Mouse (Mus musculus) embryo, embryonic 11.5 days (tissue): Measurements from ENCODE around the gene Stk40.
A peak's percentile ranks its signal among the peaks of the same experiment; 100 is the strongest.

Source experiments
- DNase-seq: peaks from one replicate; pipeline ENCODE4 v3.0.0-alpha.2; 2012; ENCODE audit warnings: low read depth, low spot score

Stk40 gene

GRCm38 (mm10) chr4:126097711-126098253 lies 6.0 kb upstream of the Stk40 start:
- DNase-seq: no peak

DNA sequence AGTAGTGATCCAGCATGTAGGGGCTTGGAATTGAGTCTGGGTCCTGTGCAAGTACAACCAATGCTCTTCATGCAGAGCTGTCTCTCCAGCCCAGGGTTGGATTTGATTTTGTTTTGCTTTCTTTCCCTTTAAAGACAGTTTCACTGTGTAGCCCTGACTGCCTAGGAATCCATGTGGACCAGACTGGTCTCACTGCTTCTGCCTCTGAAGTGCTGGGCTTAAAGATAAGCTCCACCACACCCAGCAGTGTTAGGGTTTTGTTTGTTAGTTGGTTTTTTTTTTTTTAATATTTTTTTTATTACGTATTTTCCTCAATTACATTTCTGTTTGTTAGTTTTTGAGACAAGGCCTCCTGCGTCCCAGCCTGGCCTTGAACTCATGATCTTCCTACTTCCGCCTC lies 4.4 kb upstream of the Stk40 start:
- no peak for DNase-seq

GRCm38 (mm10) chr4:126100764-126101163 lies 3.0 kb upstream of the Stk40 start:
- DNase-seq: no peak

GRCm38 (mm10) chr4:126102061-126102841 lies 1.5 kb upstream of the Stk40 start:
- no peak for DNase-seq

- peak; percentile 43 for DNase-seq
These were observed 638 bp upstream of the Stk40 start for GRCm38 (mm10) chr4:126103057-126103581.

DNA sequence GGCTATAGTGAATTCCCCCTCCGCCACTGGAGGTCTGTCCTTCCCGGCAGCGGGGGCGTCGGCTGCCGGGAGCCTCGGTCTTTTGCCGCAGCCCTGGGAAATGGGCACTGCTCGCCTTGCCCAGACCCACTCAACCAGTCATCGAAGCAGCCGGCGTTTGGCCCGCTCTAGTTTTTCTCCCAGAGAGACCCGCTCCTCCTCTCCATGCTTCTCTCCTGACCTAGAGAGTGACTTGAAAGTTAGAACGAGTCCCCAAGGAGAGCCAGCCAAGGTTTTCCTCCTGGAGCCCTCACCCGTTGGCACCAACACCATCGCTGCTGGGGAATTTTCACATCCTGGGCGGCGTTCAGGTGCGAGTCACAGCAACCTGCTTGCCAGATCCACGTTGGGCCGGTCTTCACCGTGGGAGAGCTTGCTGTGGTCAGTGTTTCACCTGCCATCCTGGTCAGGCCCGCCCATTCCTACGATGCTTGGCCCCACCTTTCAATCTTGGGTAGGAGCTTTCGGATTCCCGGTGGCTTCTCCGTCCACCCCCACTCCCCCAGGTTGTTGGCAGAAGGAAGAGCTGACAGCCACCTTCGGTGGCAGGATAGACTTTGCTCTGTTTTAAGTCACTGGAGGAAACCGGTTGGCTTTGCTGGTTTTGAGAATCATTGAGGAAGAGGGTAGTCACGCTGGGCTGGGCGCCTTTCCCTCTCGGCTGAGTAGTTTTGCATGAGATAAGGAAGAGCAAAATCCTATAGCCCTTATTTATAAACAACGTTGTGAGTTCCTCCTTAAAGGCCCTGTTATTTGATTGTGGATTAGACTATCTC lies 711 bp downstream of the Stk40 start:
- no peak for DNase-seq

- DNase-seq: no peak
These were observed 1.5 kb downstream of the Stk40 start for GRCm38 (mm10) chr4:126105131-126105783.

DNA sequence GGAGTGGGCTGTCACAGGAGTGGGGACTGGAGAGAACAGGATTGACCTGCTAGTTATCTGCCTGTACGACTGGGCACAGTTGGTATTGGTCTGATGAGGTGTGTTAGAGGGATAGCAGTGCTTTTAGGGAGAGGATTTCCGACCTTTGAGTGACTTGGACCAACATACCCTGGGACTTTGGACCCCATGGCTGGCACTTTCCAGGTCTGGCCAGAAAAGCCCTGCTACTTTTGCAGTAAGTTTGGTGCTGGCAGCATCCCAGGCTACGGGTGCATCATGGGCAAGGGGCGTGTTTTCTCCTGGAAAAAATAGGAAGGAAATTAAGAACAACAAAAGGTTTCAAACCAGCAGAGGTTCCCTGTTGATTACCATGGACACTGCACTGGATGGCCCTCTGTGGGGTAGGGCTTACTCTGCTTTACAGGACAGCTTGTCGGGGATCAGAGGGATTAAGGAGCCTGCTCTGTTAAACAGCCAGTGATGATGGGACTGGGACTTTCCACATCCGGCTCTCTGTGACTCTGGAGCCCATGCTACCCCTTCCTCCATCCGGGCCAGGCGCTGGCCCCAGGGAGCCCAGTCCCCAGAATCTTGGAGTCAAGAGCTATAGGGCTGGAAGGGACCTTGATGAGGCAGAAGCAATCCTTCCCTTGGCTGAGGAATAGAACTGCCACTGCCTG lies 4.4 kb downstream of the Stk40 start:
- no peak for DNase-seq

GRCm38 (mm10) chr4:126109613-126110373 lies 6.0 kb downstream of the Stk40 start:
- no peak for DNase-seq

DNA sequence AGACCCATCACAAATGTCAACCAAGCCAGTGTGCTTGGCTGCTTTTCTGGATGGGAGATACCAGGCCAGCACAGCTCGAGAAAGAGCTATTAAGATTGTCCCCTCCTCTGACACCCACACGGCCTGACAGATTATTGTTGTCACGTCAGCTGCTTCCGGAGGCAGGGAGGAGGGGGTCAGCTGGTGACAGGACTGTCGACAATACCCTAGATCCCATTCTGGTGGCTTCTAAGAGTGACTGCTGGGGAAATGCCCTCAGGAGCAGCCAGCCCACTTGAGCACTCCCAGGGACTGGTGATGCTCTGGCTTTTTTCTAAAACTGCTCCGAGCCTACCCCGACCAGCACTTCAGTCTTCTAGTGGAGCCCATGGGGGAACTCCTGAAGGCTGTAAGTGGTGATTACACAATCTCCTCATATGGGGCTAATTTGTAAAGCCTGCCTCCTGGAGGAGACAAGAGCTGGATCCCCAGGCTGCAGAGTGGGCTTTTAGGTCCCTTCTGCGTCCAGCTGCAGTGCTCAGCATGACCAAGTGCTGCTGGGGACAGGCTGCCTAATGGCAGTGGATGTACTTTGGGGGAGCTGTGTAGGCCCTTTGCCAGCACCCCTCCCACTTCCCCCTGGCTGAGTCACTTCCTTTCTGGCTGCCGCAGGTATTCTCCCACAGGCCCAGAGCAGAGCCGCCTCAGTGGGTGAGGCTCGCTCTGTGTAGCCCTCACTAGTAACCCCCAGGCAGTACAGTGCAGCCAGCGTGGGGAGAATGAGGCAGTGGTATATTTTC lies 6.8 kb downstream of the Stk40 start:
- DNase-seq: no peak

DNA sequence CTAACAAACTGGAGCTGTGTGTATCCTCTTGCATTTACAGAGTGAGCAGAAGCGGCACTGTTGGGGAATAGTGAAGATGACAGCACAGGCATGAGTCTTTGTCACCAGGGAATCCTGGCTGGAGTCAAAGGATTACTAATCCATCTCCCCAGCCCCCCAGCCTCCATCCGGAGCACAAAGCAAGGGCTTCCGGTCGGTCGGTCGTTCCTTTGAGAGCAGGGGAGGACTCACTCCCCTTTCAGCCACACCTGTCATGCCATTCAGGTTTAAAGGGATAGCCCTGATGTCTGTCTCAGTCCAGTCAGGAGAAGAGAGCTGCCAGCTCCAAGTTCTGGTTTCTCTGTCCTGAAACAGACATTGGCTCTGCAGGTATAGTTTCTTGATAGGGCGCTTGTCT lies 7.4 kb downstream of the Stk40 start:
- DNase-seq: no peak

- no peak for DNase-seq
These were observed 9.5 kb downstream of the Stk40 start for GRCm38 (mm10) chr4:126113243-126113642.

- DNase-seq: no peak
These were observed 10.2 kb downstream of the Stk40 start for GRCm38 (mm10) chr4:126113943-126114342.

GRCm38 (mm10) chr4:126115411-126115810 lies 11.7 kb downstream of the Stk40 start:
- no peak for DNase-seq

- no peak for DNase-seq
These were observed 12.2 kb downstream of the Stk40 start for GRCm38 (mm10) chr4:126115871-126116521.

DNA sequence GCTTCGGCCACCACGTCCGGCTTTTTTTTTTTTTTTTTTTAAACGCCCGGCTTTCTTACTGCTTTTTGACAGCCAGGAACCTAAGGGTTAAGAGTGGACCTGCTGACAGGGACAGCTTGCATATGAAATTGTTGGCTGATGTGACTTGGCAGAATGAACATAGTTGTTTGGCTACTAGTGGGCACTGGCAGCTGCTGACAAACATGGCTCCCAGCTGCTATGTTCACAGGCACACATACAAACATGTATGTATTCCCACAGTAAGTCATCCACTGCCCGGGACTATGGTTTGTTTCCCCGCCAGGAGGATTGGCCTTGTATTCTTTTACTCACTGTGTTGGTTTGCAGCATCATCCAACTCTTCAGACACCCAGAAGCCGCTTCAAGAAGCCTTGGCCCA lies 13.4 kb downstream of the Stk40 start:
- DNase-seq: no peak

GRCm38 (mm10) chr4:126118651-126119050 lies 14.9 kb downstream of the Stk40 start:
- no peak for DNase-seq

- DNase-seq: no peak
These were observed 15.3 kb downstream of the Stk40 start for GRCm38 (mm10) chr4:126119051-126119450.

DNA sequence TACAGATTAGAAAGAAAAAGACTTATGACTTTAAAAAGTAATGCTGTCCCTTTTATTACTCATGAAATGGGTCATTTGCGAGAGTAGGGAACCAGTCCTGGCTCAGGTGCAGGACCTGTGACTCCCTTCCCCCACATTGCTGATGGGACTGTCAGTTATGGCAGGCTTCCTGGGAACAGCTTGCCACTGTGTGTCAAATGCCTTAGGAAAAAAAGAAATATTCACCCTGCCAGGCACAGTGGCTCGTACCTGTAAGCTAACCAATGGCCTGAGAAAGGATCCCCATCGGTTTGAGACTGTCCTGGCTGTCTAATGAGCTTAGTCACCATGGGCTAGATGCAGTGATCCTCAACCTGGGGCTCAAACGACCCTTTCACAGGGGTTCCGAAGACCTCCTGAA lies 16.3 kb downstream of the Stk40 start:
- DNase-seq: no peak
